Mouse (Mus musculus) heart, adult 2 months (tissue): Measurements from ENCODE around the gene Abt1.

ENCODE experiments used
- CTCF ChIP-seq: fragments of 200-600 bp; IDR thresholded peaks from 2 replicates; pipeline ENCODE4 v1.8.1; 2022; ENCODE audit warnings: antibody characterized with exemption, mild to moderate bottlenecking, moderate library complexity
- EP300 ChIP-seq: fragments of 200-500 bp; IDR thresholded peaks from 2 replicates; pipeline ENCODE4 v1.6.1; 2011; ENCODE audit warnings: low read depth, low read length, control low read depth; ENCODE audit not compliant: insufficient read depth
- POLR2A ChIP-seq: fragments of 200-500 bp; IDR thresholded peaks from 2 replicates; pipeline ENCODE4 v1.6.1; 2011; ENCODE audit warnings: mild to moderate bottlenecking, low read depth, low read length, control low read depth; ENCODE audit not compliant: insufficient read depth

GRCm38 (mm10) chr13:23444451-23444850 is 20.8 kb upstream of the Abt1 start:
- no peak for TF ChIP-seq POLR2A
- TF ChIP-seq CTCF, result no peak
- TF ChIP-seq EP300, result no peak
